Mouse (Mus musculus): ENCODE data around the gene Ttc39a. TPM values are rescaled to one million over a fixed set of nuclear protein-coding genes. Genes with fewer than 3 reads are reported as not detected.

The Ttc39a gene
- polyA plus RNA-seq, 1 experiment from 2014 or later, result 7.2 TPM

DNA sequence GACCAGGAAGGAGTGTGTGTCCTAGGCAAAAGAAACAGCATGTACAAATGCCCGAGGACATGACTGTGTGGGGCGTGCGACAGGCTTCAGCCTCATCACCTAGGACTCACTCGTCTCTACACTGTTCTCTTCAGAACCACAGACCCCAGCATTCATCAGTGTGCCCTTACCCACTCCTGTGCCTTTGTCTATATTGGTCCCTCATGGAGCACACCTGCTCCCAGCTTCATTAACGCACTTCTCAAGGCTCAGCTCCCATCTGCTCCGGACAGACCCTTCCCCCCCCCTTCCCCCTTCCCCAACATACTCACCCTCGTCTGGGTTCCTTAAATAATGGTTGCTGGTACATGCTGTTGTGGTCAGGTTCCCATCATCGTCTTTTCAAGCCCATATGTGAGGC is 1.0 kb upstream of the Ttc39a start:
- ATAC-seq (no peak), DNase-seq (ENCODE audit: low read depth, low spot score) (no peak)
- POLR2A ChIA-PET, result interaction anchor here (0.6 kb wide), 1 partner anchor 8 kb away, joined by 4 read pairs; no protein-coding TSS in a partner anchor
- CTCF ChIA-PET, result interaction anchor here (1.2 to 2.1 kb wide), 3 partner anchors 11 to 45 kb away, joined by 3 to 4 read pairs (median 3); no protein-coding TSS in a partner anchor
- no peaks in the 10 kb centered on the region for H3K27me3 ChIP-seq
- no peak for TF ChIP-seq CTCF (IDR thresholded peaks at IDR 0.05)
- in situ Hi-C loops (cut with MboI; ENCODE audit: low pct_unique_long_range_greater_than_20kb), result no loop called here

DNA sequence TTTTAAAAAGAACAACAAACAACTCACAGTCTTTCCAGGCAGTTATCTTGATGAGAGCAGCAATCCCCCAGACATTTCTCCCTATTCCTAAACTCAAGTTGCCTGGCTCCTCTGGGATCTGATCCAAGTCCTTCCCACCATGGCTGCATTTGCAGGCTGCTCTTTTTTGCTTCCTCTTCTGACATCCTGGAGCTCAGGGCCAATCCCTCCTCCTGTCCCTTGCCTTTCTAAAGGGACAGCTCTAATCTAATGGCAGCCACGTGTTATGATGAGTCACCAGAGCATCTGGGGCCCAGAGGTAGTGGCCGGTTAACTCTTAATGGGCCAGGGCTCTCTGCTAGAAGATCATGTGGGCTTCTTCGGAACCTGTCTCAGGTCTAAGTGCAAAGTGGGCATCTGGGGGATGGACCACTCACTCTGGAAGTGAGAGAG is 353 bp upstream of the Ttc39a start:
- in situ Hi-C loops (cut with MboI; ENCODE audit: low pct_unique_long_range_greater_than_20kb), result no loop called here
- TF ChIP-seq CTCF (IDR thresholded peaks at IDR 0.05), result no peak
- DNase-seq (ENCODE audit: low read depth, low spot score) (no peak), ATAC-seq (peak; percentile 37)
- ChIA-PET CTCF (interaction anchor here (1.2 to 2.1 kb wide), 3 partner anchors 11 to 46 kb away, joined by 3 to 4 read pairs (median 3); no protein-coding TSS in a partner anchor), POLR2A (interaction anchor here (0.6 to 1.5 kb wide), 2 partner anchors 9 to 28 kb away, joined by 4 to 8 read pairs; no protein-coding TSS in a partner anchor)
- H3K27me3 ChIP-seq, result no peaks in the 10 kb centered on the region

DNA sequence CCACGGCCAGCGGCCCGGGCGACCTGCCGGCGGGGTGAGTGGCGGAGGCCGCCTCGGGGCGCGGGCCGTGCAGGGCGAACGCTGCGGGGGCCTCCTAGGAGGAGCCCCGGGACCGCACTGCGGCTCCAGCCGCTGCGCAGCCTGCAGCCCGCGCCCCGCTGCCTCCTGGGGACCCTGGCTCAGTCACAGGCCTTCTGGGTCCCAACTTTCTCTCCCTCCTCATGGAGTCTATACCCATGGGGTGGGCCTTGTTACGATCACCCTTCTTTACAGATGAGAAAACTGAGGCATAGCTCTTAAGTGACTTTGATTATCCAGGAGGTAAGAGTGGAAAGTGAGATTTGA is 725 bp downstream of the Ttc39a start:
- in situ Hi-C loops (cut with MboI; ENCODE audit: low pct_unique_long_range_greater_than_20kb), result no loop called here
- peak; percentile 19 for ATAC-seq
- DNase-seq (ENCODE audit: low read depth, low spot score), result no peak

DNA sequence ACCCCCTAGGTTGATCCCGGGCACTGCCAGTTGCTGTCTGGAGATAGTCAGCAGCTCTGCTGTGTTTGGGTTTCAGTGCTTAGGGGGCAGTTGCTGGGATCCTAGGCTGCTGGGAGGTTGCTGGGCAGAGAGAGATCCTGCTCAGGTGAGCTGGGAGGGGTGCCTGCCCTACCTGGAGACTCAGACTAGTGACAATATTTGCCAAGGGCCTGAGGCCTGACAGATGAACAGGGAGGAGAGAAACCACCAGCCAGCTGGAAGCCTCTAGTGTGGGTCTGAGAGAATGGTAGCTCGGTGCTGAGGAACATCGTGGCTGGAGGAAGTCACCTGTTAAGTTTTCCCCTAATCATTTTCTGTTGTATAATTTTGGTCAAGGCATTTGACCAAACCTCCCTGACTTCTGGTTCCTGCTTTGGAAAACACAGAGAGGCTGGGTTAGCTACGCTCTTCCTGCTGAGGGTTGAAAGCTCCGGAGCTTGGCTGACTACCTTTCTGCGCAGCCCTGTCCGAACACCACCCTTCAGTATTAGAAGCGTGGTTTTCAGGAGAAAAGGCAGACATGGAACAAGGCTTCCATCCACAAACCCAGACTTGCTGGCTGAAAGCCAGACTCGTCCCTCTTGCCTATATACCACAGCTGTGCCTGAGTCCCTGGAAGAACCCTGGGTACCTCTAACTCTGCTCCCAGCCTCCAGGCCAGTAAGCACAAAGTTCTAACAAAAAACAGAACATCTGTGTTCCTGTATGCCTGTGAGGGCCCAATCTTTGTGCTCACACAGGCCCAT is 1.5 kb downstream of the Ttc39a start:
- H3K27me3 ChIP-seq, result no peaks in the 10 kb centered on the region
- no peak for TF ChIP-seq CTCF (IDR thresholded peaks at IDR 0.05)
- DNase-seq (ENCODE audit: low read depth, low spot score) (no peak), ATAC-seq (no peak)
- ChIA-PET CTCF (no interaction called here), POLR2A (interaction anchor here (0.6 to 1.2 kb wide), 2 partner anchors 11 to 21 kb away, joined by 3 read pairs; no protein-coding TSS in a partner anchor)
- in situ Hi-C loops (cut with MboI; ENCODE audit: low pct_unique_long_range_greater_than_20kb), result no loop called here

More for the DNA sequence above, 725 bp downstream of the Ttc39a start:
- TF ChIP-seq CTCF (IDR thresholded peaks at IDR 0.05), result no peak
- no peaks in the 10 kb centered on the region for H3K27me3 ChIP-seq
- ChIA-PET CTCF (no interaction called here), POLR2A (interaction anchor here (0.6 to 1.5 kb wide), 4 partner anchors 11 to 241 kb away, joined by 3 to 8 read pairs (median 5); no protein-coding TSS in a partner anchor)

DNA sequence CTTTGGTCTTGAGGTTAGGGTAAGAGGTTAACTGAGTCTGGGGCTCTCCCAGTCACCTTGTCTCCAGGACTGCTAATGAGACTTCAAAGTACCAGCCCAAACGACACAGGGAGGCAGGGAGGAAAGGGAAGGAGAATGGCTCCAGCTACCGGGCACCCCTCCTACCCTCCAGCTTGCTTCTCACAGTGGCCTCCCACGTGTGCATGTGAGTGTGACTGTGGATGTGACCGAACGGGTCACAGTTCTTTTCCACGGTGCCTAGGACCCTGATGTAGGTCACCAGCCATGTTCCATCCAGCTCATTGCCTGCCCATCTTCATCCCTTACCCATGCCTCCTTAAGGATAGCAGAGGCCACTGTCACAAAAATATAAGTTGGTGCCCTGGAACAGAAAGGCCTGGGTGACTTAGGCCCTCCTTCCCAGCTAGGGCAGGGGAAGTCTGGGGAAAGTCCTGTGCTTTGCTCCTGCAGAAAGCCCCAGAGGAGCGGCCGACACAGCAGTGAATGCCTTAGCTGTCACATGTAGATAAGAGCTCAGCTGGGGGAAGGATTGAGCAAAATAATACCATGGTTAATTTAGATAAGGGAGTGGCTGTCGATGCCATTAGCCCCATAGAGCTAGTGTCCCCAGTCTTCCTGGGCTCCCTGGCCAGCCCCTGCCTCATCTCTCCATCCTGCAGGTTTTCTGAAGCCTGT is 4.4 kb downstream of the Ttc39a start:
- POLR2A ChIA-PET, result interaction anchor here (0.6 kb wide), 1 partner anchor 30 kb away, joined by 4 read pairs; no protein-coding TSS in a partner anchor
- no peak for TF ChIP-seq CTCF (IDR thresholded peaks at IDR 0.05)
- no peaks in the 10 kb centered on the region for H3K27me3 ChIP-seq

DNA sequence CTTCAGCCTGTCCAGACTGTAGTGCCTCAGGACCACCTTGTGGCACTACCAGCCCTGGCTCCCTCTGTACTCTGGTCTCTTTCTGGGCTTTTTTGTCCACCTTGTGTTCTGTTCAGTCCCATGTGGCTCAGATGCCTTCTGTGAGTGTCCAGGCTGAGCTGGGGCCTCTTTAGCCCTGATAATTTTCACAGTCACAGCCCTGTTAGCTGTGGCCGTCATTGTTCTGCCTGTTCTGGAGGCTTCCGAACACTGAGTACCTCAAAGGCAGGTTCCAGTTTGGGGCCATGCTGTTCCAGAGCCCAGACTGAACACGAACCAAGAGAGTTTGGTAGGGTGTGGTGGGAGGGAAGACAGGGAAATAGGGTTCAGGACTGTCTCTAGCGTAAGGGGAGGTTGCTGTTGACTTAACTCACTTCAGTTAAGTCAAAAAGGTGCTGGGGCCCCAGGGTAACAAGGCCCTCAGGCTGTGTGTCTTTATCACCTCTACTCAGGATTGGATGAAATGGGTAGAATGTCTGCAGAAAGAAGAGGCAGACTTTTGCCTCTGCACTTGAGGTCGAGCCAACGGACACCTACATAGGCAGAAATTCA is 5.0 kb downstream of the Ttc39a start:
- POLR2A ChIA-PET, result no interaction called here
- in situ Hi-C loops (cut with MboI; ENCODE audit: low pct_unique_long_range_greater_than_20kb), result no loop called here
- CTCF ChIA-PET, result interaction anchor here (1.4 kb wide), 1 partner anchor 10 kb away, joined by 4 read pairs; no protein-coding TSS in a partner anchor
- no peaks in the 10 kb centered on the region for H3K27me3 ChIP-seq
- TF ChIP-seq CTCF (IDR thresholded peaks at IDR 0.05), result no peak
- DNase-seq (ENCODE audit: low read depth, low spot score) (no peak), ATAC-seq (no peak)

More for the DNA sequence above, 4.4 kb downstream of the Ttc39a start:
- ATAC-seq (no peak), DNase-seq (ENCODE audit: low read depth, low spot score) (no peak)
- in situ Hi-C loops (cut with MboI; ENCODE audit: low pct_unique_long_range_greater_than_20kb), result no loop called here
- CTCF ChIA-PET, result interaction anchor here (1.4 kb wide), 1 partner anchor 9 kb away, joined by 4 read pairs; no protein-coding TSS in a partner anchor

DNA sequence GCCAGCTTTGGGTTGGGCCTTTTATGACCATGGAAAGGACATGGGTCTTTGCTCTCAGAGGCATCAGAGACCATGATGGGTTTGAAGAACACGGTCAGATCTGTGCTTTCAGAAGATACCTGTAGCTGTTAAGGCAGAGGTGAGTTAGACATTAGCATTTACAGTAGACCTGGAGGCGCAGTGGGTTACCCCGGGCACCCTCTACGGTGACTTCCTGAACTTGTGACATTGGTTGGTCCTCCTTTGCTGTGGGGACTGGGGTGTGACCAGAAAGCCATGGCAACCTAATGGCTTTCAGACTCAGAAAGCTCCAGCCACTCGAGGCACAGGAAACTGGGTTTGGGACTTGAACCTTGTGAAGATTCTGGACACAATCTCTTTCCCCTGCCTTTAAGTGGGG is 5.8 kb downstream of the Ttc39a start:
- no peak for TF ChIP-seq CTCF (IDR thresholded peaks at IDR 0.05)
- ChIA-PET CTCF (no interaction called here), POLR2A (no interaction called here)
- ATAC-seq (no peak), DNase-seq (ENCODE audit: low read depth, low spot score) (no peak)
- in situ Hi-C loops (cut with MboI; ENCODE audit: low pct_unique_long_range_greater_than_20kb), result no loop called here
- no peaks in the 10 kb centered on the region for H3K27me3 ChIP-seq

DNA sequence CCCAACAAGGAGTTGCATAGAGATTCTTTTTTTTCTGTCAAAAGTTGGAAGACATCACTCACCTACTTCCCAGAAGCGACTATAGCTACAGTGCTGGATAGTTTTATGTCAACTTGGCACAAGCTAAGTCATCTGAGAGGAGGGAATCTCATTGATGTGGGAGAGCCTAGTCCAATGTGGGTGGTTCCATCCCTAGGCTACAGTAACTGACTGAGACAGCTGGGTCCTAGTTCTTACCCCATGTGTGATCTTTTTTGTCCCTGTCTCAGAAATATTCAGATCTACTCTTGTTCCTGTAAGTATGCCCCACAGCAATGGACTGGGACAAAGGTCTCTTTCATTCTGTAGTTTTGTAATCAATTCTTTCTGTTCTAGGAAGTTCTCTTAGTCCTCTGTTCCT is 11.6 kb downstream of the Ttc39a start:
- ATAC-seq (no peak), DNase-seq (ENCODE audit: low read depth, low spot score) (no peak)
- CTCF ChIA-PET, result interaction anchor here (0.9 to 1.7 kb wide), 2 partner anchors 10 to 102 kb away, joined by 3 to 4 read pairs; no protein-coding TSS in a partner anchor
- TF ChIP-seq CTCF (IDR thresholded peaks at IDR 0.05), result no peak
- in situ Hi-C loops (cut with MboI; ENCODE audit: low pct_unique_long_range_greater_than_20kb), result no loop called here
- POLR2A ChIA-PET, result interaction anchor here (0.7 to 1.0 kb wide), 3 partner anchors 10 to 247 kb away, joined by 3 to 9 read pairs (median 3); no protein-coding TSS in a partner anchor
- H3K27me3 ChIP-seq, result no peaks in the 10 kb centered on the region

DNA sequence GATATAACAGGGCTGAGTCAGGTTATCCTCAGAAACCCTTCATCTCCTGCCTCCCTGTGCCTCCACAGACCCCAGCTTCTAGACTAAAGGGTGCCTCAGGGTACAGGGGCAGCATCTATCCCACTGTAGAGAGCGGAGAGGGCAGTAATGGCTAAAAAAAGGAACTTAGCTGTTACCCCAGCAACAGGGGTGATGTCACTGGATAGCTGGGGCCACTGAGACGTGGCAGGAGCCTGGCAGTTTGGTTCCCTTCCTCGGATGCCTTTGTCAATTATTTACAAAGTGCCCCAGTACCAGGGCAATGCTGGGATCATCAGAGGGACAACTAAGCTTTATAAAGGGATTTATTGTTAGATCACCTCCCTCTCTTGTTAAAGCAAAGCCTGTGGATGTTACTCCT is 12.6 kb downstream of the Ttc39a start:
- TF ChIP-seq CTCF (IDR thresholded peaks at IDR 0.05), result no peak
- ATAC-seq (peak; percentile 98), DNase-seq (ENCODE audit: low read depth, low spot score) (peak; percentile 84)

DNA sequence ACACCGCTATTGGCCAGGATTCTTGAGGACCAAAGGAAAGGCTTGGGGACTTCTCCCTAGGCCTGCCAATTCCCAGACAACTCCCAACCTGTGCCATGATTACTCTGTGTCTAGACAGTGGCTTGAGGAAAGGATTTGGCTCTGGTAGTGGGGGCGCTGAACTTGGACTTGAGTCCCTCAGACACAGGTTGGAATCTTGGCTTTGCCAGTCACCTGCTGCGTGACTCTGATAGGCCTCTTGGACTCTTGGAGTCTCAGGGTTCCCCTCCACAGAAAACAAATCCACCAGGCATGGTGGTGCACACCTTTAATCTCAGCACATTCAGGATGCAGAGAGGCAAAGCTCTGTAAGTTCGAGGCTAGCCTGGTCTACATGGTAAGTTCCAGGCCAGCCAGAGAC is 13.1 kb downstream of the Ttc39a start:
- in situ Hi-C loops (cut with MboI; ENCODE audit: low pct_unique_long_range_greater_than_20kb), result no loop called here
- no peak for ATAC-seq
- ChIA-PET CTCF (interaction anchor here (1.9 kb wide), 1 partner anchor 14 kb away, joined by 4 read pairs; no protein-coding TSS in a partner anchor), POLR2A (no interaction called here)
- TF ChIP-seq CTCF (IDR thresholded peaks at IDR 0.05), result no peak
- DNase-seq (ENCODE audit: low read depth, low spot score), result no peak
- H3K27me3 ChIP-seq, result no peaks in the 10 kb centered on the region

More for the DNA sequence above, 12.6 kb downstream of the Ttc39a start:
- no peaks in the 10 kb centered on the region for H3K27me3 ChIP-seq
- CTCF ChIA-PET, result no interaction called here
- in situ Hi-C loops (cut with MboI; ENCODE audit: low pct_unique_long_range_greater_than_20kb), result no loop called here
- POLR2A ChIA-PET, result interaction anchor here (1.0 kb wide), 1 partner anchor 11 kb away, joined by 3 read pairs; no protein-coding TSS in a partner anchor
